Mouse (Mus musculus) neural tube, embryonic 14.5 days (tissue): ENCODE measurements at regions not wholly inside any gene's neighbourhood (a gene's known extent, or its start where the extent isn't known, plus 50 kb on each side); places are given as distances from the start of the nearest gene placed in this dataset.

Experiments used
- ATAC-seq: fragments of 200-750 bp; cut with Nextera tagmentation; 2 replicates; pipeline ENCODE4 v1.8.0; 2017; ENCODE audit warnings: low read depth, mild to moderate bottlenecking, moderate TSS enrichment, moderate library complexity
- H3K27ac ChIP-seq: fragments of 300-500 bp; sonication (generic); 2 replicates; pipeline ENCODE4 v1.5.1; 2014; ENCODE audit warnings: low read depth, mild to moderate bottlenecking, control low read depth, low read length, moderate library complexity, mixed read lengths
- H3K27me3 ChIP-seq: fragments of 300-500 bp; sonication (generic); 2 replicates; pipeline ENCODE4 v1.6.1; 2014; ENCODE audit warnings: low read length; ENCODE audit not compliant: control insufficient read depth, insufficient read depth
- H3K36me3 ChIP-seq: fragments of 300-500 bp; sonication (generic); 2 replicates; pipeline ENCODE4 v1.6.1; 2014; ENCODE audit warnings: low read length, mixed read lengths; ENCODE audit not compliant: control insufficient read depth, insufficient read depth
- H3K4me1 ChIP-seq: fragments of 300-500 bp; sonication (generic); 2 replicates; pipeline ENCODE4 v1.6.1; 2014; ENCODE audit warnings: low read length; ENCODE audit not compliant: control insufficient read depth, insufficient read depth
- H3K4me2 ChIP-seq: fragments of 300-500 bp; sonication (generic); 2 replicates; pipeline ENCODE4 v1.6.1; 2014; ENCODE audit warnings: mild to moderate bottlenecking, low read depth, low read length, control low read depth
- H3K4me3 ChIP-seq: fragments of 300-500 bp; sonication (generic); 2 replicates; pipeline ENCODE4 v1.5.1; 2014; ENCODE audit warnings: low read depth, low read length, control low read depth, mixed read lengths
- H3K9ac ChIP-seq: fragments of 300-500 bp; sonication (generic); replicated peaks from 2 replicates; pipeline ENCODE4 v1.6.1; 2014; ENCODE audit warnings: low read depth, mild to moderate bottlenecking, control low read depth, low read length, mixed read lengths
- H3K9me3 ChIP-seq: fragments of 300-500 bp; sonication (generic); 2 replicates; pipeline ENCODE4 v1.6.1; 2016; ENCODE audit warnings: low read length; ENCODE audit not compliant: control insufficient read depth
- WGBS: fragments of 180-500 bp; shearing (Covaris S2); extraction: QIAGEN DNeasy Blood & Tissue Kit; methylation state at CpG from one replicate; pipeline ENCODE4 v1.1.7; 2014; 5-methylcytosine and 5-hydroxymethylcytosine counted together

DNA sequence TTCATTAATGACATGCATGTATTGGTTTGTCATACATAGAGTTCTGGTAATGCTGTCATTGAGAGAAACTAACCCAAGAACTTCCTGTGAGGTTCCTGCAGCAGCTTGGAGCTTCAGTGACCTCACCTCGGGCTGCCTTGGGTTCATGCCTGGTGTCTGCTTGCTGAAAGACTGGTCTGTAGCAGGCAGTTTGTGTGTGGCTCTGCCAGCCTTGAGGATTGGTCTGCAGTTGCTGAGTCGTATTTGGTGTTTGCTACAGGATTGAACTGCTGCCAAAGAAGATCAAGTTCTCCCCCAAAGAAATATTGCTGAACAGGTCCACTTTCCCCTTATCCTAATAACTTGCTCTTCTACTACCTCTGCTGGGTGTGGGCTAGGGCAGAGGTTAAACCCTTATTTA, 362.5 kb downstream of the Insc start:
- 80% methylated on average over 2 of the region's 2 CpGs for WGBS
- H3K4me2 ChIP-seq = no peak overlapping the region
- no peak overlapping the region for H3K4me3 ChIP-seq
- H3K27ac ChIP-seq = no peak overlapping the region
- H3K9me3 ChIP-seq = no peaks in the 10 kb centered on the region
- no peak for ATAC-seq
- no peaks in the 10 kb centered on the region for H3K27me3 ChIP-seq
- no peaks in the 10 kb centered on the region for H3K4me1 ChIP-seq
- no peaks in the 10 kb centered on the region for H3K36me3 ChIP-seq
- H3K9ac ChIP-seq = no peak overlapping the region

DNA sequence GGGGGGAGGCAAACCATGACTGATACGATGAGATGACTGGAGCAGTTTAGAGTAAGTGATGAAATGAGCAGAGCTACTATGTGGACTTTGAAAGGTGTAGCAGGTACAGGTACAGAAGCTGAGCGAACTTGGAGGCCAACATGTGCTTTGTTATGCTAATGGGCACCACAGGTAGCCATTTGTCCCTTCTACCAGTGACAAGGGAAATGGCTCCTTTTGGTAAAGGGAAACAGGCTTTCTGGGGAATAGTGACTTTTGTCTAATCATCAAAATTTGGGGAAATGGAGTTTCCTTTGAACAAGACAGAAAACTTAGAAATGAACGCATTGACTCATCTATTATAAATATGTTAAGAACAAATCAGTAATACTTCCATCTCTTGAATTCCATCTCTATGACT, 368.8 kb downstream of the Insc start:
- Histone ChIP-seq H3K9ac (no peak overlapping the region), H3K4me2 (no peak overlapping the region), H3K27me3 (no peaks in the 10 kb centered on the region), H3K4me1 (no peaks in the 10 kb centered on the region), H3K4me3 (no peak overlapping the region), H3K27ac (no peak overlapping the region), H3K9me3 (no peaks in the 10 kb centered on the region), H3K36me3 (no peaks in the 10 kb centered on the region)
- WGBS = 52% methylated on average over 3 of the region's 3 CpGs
- ATAC-seq = no peak

DNA sequence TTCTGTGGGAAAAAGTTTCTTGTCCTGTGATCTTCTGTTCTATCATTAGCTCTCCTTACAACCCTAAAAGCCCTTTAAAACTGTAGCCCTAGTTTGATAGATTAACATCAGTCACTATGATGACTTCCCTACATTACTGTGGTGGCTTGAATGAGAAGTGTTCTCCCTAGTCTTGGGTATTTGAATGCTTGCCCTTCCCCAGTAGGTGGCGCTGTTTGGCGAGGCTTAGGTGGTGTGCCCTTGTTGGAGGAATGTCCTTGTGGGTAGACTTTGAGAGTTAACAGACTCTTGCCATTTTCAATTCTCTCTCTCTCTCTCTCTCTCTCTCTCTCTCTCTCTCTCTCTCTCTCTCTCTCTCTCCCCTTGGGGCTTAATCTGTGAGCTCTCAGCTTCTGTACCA, 379.8 kb downstream of the Insc start:
- Histone ChIP-seq H3K9me3 (no peaks in the 10 kb centered on the region), H3K27ac (no peak overlapping the region), H3K9ac (no peak overlapping the region), H3K4me3 (no peak overlapping the region), H3K36me3 (no peaks in the 10 kb centered on the region), H3K27me3 (no peaks in the 10 kb centered on the region), H3K4me1 (no peaks in the 10 kb centered on the region), H3K4me2 (no peak overlapping the region)
- WGBS = 60% methylated on average over 2 of the region's 2 CpGs
- ATAC-seq = no peak

DNA sequence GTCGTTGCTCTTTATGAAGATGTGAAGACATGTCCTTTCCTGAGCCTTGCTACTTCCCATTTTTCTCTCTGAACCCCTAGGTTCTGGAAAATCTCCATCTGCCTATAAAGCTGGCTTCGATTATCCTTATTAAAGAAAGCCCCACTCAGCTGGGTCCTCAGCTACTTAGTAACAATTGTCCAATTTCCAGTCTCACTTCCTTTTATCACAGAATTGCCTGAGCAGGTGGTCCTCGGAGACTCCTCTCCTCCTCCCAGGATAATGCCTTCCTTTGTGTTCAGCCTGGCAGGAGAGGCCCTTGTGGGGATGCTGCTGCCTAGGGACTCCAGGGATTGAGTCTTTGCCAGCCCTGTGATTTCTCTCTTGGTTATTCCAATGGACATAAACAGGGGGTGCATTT, 385.5 kb downstream of the Insc start:
- Histone ChIP-seq H3K27ac (no peak overlapping the region), H3K9ac (no peak overlapping the region)
- ATAC-seq = no peak

DNA sequence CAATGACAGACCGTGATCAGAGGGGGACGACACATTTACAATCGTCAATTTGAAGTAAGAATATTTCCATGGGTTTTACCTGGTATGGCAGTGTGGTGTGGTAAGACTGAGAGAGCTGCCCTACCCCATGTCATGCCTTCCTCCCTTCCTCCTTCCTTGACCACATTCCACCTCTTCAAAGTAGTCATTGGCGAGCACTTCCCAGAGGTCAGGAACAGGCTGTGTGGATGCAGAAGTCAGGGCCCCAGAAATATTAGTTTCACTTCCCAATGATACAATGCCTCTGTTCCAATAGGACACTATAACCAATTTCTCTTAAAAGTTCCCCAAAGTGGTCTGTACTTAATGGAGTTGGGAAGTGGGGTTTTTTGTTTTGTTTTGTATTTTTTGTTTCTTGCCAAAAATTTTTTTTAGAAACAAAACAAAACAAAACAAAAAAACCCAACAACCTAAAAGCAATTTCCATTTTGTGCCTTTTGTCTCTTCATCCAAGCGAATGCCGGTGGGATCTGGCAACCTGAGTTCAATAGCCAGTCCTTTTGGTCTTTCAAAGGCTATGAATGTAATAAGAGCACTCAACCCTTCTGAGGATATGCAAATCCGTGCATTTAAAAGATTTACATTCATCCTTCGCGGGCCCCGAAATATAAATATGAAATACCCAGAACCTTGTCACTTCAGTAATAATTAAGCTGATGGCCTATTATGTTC, 387.9 kb downstream of the Insc start:
- H3K4me3 ChIP-seq = no peak overlapping the region
- H3K36me3 ChIP-seq = no peaks in the 10 kb centered on the region
- no peak for ATAC-seq
- no peak overlapping the region for H3K27ac ChIP-seq
- H3K9me3 ChIP-seq = no peaks in the 10 kb centered on the region
- no peaks in the 10 kb centered on the region for H3K27me3 ChIP-seq
- WGBS = 50% methylated on average over 10 of the region's 10 CpGs
- no peak overlapping the region for H3K9ac ChIP-seq
- no peaks in the 10 kb centered on the region for H3K4me1 ChIP-seq
- no peak overlapping the region for H3K4me2 ChIP-seq

More for the DNA sequence above, 385.5 kb downstream of the Insc start:
- H3K4me2 ChIP-seq = no peak overlapping the region
- no peak overlapping the region for H3K4me3 ChIP-seq
- no peaks in the 10 kb centered on the region for H3K36me3 ChIP-seq
- no peaks in the 10 kb centered on the region for H3K4me1 ChIP-seq
- no peaks in the 10 kb centered on the region for H3K27me3 ChIP-seq
- H3K9me3 ChIP-seq = no peaks in the 10 kb centered on the region
- 14% methylated on average over 3 of the region's 3 CpGs for WGBS

DNA sequence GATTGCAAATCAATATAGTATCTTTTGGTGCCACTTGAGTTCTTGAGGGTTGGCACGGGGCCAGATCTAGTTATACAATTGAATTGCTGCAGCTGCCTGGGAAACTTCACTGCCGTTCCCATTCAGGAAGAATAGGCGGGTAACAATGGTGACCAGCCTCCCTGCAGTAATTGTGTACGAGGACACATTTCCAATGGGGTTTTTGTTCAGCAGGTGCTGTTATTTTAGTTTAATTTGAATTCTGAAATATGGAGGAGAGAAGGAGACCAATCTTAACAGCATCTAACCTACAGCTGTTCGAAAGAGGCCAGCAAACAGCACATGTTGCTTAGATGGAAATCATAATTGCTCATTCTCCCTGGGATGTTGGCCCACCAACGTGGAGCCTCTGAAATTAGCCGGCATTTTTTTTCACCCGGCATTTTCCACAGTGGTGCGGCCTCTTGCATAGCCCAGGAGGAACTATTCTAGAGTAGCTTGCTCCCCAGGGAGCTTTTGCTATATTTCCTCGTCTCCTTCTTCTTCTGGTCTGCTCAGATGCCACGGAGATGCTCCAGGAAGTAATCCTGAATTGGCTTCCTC, 388.6 kb downstream of the Insc start:
- WGBS = 20% methylated on average over 11 of the region's 11 CpGs
- Histone ChIP-seq H3K4me3 (no peak overlapping the region), H3K36me3 (no peaks in the 10 kb centered on the region), H3K27me3 (no peaks in the 10 kb centered on the region), H3K4me2 (no peak overlapping the region), H3K4me1 (no peaks in the 10 kb centered on the region), H3K9me3 (no peaks in the 10 kb centered on the region), H3K27ac (no peak overlapping the region), H3K9ac (no peak overlapping the region)
- ATAC-seq = no peak

DNA sequence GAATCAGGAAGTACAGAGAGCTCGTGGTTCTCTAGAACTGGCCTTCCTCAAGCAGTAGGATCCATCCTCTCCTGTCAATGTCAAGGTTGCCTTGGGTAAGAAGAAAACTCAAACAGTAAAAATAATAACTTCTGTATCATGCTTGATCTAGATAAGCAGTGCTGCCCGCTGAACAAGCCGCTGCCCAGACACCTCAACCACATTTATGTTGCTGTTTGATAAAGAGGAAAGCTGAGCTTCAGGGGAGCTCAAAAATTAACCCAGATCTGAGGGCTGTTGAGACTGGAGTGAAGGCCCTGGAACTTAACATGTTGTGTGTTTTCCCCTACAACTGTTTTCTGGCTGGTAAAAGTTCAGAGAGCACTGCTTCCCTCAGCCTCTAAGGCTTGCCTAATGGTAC, 389.1 kb downstream of the Insc start:
- Histone ChIP-seq H3K27ac (no peak overlapping the region), H3K27me3 (no peaks in the 10 kb centered on the region), H3K9ac (no peak overlapping the region), H3K4me2 (no peak overlapping the region), H3K4me1 (no peaks in the 10 kb centered on the region), H3K4me3 (no peak overlapping the region), H3K9me3 (no peaks in the 10 kb centered on the region), H3K36me3 (no peaks in the 10 kb centered on the region)
- 90% methylated on average over 3 of the region's 3 CpGs for WGBS
- ATAC-seq = no peak

DNA sequence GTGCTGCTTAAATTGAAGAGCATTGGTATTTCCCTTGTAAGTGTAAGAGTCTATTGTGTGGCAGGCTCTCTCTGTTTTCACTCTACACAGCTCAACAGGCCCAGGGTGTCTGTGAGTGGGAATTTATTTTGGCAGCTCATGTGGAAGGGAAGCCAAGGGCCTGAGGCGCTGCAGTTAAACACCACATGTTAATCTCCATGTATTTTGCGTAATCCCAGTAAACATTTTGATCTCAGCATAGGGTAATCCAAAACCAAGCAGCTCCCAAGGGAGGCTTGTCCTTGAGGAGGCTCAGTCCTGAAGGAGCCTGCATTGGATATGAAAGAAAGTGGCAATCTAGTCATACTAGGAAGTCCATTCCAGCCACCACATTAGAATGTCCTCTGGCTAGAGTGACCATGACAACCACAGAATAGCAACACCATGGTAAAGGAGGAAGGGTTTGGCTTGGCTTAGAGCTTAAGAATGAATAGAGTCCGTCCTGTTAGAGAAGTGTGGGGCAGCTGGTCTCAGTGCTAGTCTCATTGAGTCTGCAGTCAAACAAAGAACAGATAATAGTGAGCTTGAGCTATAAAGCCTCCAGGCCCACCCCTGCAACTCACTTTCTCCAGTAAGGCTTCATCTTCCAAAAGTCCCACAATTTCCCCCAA, 391.6 kb downstream of the Insc start:
- H3K4me3 ChIP-seq = no peak overlapping the region
- H3K27me3 ChIP-seq = no peaks in the 10 kb centered on the region
- no peaks in the 10 kb centered on the region for H3K4me1 ChIP-seq
- ATAC-seq = no peak
- H3K4me2 ChIP-seq = no peak overlapping the region
- no peaks in the 10 kb centered on the region for H3K9me3 ChIP-seq
- no peak overlapping the region for H3K9ac ChIP-seq
- H3K36me3 ChIP-seq = no peaks in the 10 kb centered on the region
- H3K27ac ChIP-seq = no peak overlapping the region
- WGBS = 59% methylated on average over 3 of the region's 3 CpGs

DNA sequence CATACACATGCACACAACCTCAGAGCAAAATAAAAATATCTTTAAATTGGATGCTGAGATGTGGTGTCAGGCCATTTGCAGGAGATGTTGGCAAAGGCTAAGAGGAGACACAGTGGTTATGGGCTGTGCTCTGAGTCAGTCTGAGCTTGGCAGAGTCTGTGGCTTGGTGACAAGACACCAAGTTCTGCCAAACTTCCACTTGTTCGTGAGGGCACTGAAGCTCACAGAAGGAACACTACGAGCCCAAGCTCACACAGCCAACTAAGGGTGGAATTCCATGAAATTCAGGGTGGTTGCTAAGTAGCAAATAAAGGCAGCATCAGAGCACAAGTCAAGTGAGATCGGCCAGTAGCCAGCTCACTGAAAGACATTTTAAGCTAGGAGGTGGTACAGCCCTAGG, 396.8 kb downstream of the Insc start:
- no peaks in the 10 kb centered on the region for H3K4me1 ChIP-seq
- no peak overlapping the region for H3K9ac ChIP-seq
- H3K36me3 ChIP-seq = no peaks in the 10 kb centered on the region
- ATAC-seq = no peak; the same call in 1 of the 2 replicates
- H3K4me2 ChIP-seq = no peak overlapping the region
- H3K4me3 ChIP-seq = no peak overlapping the region
- WGBS = 47% methylated on average over 3 of the region's 3 CpGs
- H3K9me3 ChIP-seq = no peaks in the 10 kb centered on the region
- no peak overlapping the region for H3K27ac ChIP-seq
- H3K27me3 ChIP-seq = no peaks in the 10 kb centered on the region
